Mouse (Mus musculus) E14TG2a.4 (cell line): ENCODE results near the gene Dapk1.

ENCODE experiments used
- CTCF ChIP-seq: conservative IDR thresholded peaks from 2 replicates; pipeline ENCODE4 v1.5.1; 2014; ENCODE audit warnings: low read length
- NANOG ChIP-seq: IDR thresholded peaks from 2 replicates; pipeline ENCODE4 v1.6.1; 2014; ENCODE audit warnings: borderline replicate concordance, low read length, mixed read lengths

- no peak for TF ChIP-seq CTCF
- no peak for TF ChIP-seq NANOG
These were observed 140.9 kb downstream of the Dapk1 start for GRCm38 (mm10) chr13:60742611-60743010.
